12 mouse cellular contexts compared by ENCODE assay signal in the genomic region with DNA sequence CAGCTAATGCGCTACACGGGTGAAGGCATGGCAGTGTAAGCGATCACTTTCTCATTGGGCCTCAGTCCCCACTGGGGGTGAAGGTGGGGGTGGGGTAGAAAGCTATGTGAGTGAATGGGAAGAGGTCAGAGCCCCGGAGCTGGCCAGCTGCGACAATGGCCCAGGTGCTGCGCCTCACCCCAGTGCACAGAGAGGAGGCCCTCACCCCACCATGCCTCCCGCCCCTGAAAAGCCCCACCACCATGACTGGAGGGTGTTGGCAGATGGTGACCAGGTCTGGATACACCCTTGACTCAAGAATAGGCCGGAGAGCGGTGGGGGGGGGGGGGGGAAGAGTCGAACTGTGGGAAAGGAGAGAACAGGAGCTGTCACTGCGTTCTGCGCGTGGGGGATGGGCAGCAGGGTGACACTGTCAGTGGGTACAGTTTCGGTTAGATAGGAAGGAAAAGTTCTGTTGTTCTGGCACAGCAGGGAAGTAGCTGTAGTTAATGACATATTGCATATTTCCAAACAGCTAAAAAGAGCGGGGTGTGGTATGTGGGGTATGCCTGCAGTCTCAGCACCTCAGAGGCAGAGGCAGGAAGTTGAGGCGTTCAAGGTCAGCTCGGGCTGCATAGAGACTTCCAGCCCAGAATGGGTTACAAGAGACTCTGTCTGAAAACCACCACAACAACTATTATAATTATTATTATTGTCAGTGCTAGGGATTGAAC. TPM values are rescaled to one million over a fixed set of nuclear protein-coding genes. Genes with fewer than 3 reads are reported as not detected.
DNase-seq lines count a peak whose midpoint lies in the region; ATAC-seq and TF ChIP-seq lines count a peak whose summit lies in the region.
"Had no signal": no experiment of that assay in that cellular context is flagged by ENCODE, and none has a peak within 500 bp of the region (broad histone marks: within the 10 kb centered on the region; RNA-seq: fewer than 3 reads in every experiment).

No protein-coding gene starts in this region.

- H3K27me3 ChIP-seq in heart, embryonic 15.5 days, result peaks cover 2% of the 10 kb centered on the region; the same call in 1 of the 2 replicates
- no peaks in the 10 kb centered on the region for H3K27me3 ChIP-seq in heart, adult 2 months (ENCODE audit: control insufficient read depth, insufficient read depth, low read length)
- 0 out of 2 replicates have a peak, but pooled peaks cover 3% of the 10 kb centered on the region for H3K27me3 ChIP-seq in lung, postnatal 0 days (replicated peaks; ENCODE audit: insufficient read depth, low read length)
- no peaks in the 10 kb centered on the region for H3K27me3 ChIP-seq in CH12.LX (replicated peaks)
- H3K27me3 ChIP-seq: forebrain, embryonic 15.5 days; midbrain, embryonic 12.5 days had no signal

- no peak for DNase-seq in heart, adult 2 months
- DNase-seq in lung, postnatal 0 days (ENCODE audit: low spot score), result peak; percentile 30
- DNase-seq in lung, postnatal 4 days, result no peak
- DNase-seq in CH12.LX (ENCODE audit: extremely low read depth), result peak; percentile 84
- no peak for DNase-seq in cerebellum, postnatal 14 days
- no peak for DNase-seq in thymus, postnatal 10 days (ENCODE audit: low spot score in 2 of 2)
- DNase-seq: heart, postnatal 10 days; retina, postnatal 1 day had no signal

- in situ Hi-C loops in CH12.LX (cut with MboI; ENCODE audit: low pct_ligation_motif_present, low pct_unique_long_range_greater_than_20kb, low sequenced_read_pairs), result no loop called here

- H3K9ac ChIP-seq in heart, embryonic 15.5 days, result no peak overlapping the region; the same call in 1 of the 2 replicates
- H3K9ac ChIP-seq in heart, adult 2 months (ENCODE audit: low read depth, low read length), result no peak overlapping the region
- H3K9ac ChIP-seq in lung, postnatal 0 days (replicated peaks; ENCODE audit: low read depth), result no peak overlapping the region
- H3K9ac ChIP-seq in CH12.LX (ENCODE audit: insufficient read depth, low read depth), result peak overlapping the region; percentile 36; the same call in 1 of the 2 replicates
- H3K9ac ChIP-seq: forebrain, embryonic 15.5 days; midbrain, embryonic 12.5 days had no signal

- TF ChIP-seq POLR2A in heart, adult 2 months (IDR thresholded peaks at IDR 0.05; ENCODE audit: insufficient read depth, low read depth, low read length), result no peak
- TF ChIP-seq POLR2A in CH12.LX (IDR thresholded peaks at IDR 0.05; ENCODE audit: low read depth, low read length), result no peak

- peak; percentile 65 for ATAC-seq in heart, embryonic 15.5 days (replicated peaks; ENCODE audit: insufficient number of reproducible peaks, insufficient read depth, low FRiP score, low read depth)
- ATAC-seq in lung, postnatal 0 days, result 0 out of 2 replicates have a peak, but pooled peaks have one; percentile 14

- no peak for TF ChIP-seq EP300 in heart, adult 2 months (IDR thresholded peaks at IDR 0.05; ENCODE audit: insufficient read depth, low read depth, low read length)
- no peak for TF ChIP-seq EP300 in lung, postnatal 0 days (IDR thresholded peaks at IDR 0.05)
- peak; percentile 82 for TF ChIP-seq EP300 in CH12.LX (IDR thresholded peaks at IDR 0.05; ENCODE audit: low read length)

- WGBS in heart, embryonic 15.5 days, result 24% methylated on average over 16 of the region's 17 CpGs
- WGBS in heart, adult 2 months, result 31% methylated on average over 16 of the region's 17 CpGs
- WGBS in lung, postnatal 0 days, result 40% methylated on average over 15 of the region's 17 CpGs
- 22% methylated on average over 13 of the region's 17 CpGs for WGBS in macrophage (ENCODE audit: missing documents)

- peak overlapping the region; percentile 25 for H3K4me2 ChIP-seq in heart, embryonic 15.5 days
- H3K4me2 ChIP-seq in lung, postnatal 0 days (replicated peaks; ENCODE audit: low read depth, low read length), result no peak overlapping the region
- H3K4me2 ChIP-seq in CH12.LX (ENCODE audit: insufficient read depth, low read depth, poor library complexity, severe bottlenecking), result peak overlapping the region; percentile 45
- H3K4me2 ChIP-seq: forebrain, embryonic 15.5 days; midbrain, embryonic 12.5 days had no signal

- no peak overlapping the region for H3K27ac ChIP-seq in heart, embryonic 15.5 days
- H3K27ac ChIP-seq in heart, adult 2 months, result no peak overlapping the region
- H3K27ac ChIP-seq in lung, postnatal 0 days (ENCODE audit: low read length), result no peak overlapping the region
- peak overlapping the region; percentile 87 for H3K27ac ChIP-seq in CH12.LX (ENCODE audit: insufficient read depth, low read depth)
- H3K27ac ChIP-seq in macrophage, result peak overlapping the region; percentile 52

- H3K36me3 ChIP-seq in heart, embryonic 15.5 days, result no peaks in the 10 kb centered on the region
- no peaks in the 10 kb centered on the region for H3K36me3 ChIP-seq in heart, adult 2 months (ENCODE audit: control insufficient read depth, insufficient read depth, low read length)
- H3K36me3 ChIP-seq in lung, postnatal 0 days (ENCODE audit: insufficient read depth, low read length), result no peaks in the 10 kb centered on the region
- H3K36me3 ChIP-seq in CH12.LX (replicated peaks in 1 of 2; ENCODE audit: control insufficient read depth in 1 of 2, insufficient read depth in 1 of 2, low read length in 1 of 2) (peaks cover 58 to 79% of the 10 kb centered on the region in 2 experiments), macrophage (ENCODE audit: inconsistent target) (peaks cover 25% of the 10 kb centered on the region; the same call in 1 of the 2 replicates)
- H3K36me3 ChIP-seq: forebrain, embryonic 15.5 days; midbrain, embryonic 12.5 days had no signal

- no peak; the same call in 1 of the 2 replicates for TF ChIP-seq RAD21 in CH12.LX (IDR thresholded peaks at IDR 0.05; ENCODE audit: low read depth, low read length)

- dilution Hi-C loops in CH12.LX (cut with MboI; ENCODE audit: extremely low pct_ligation_motif_present, extremely low pct_unique_long_range_greater_than_20kb, low sequenced_read_pairs), result no loop called here

- H3K79me2 ChIP-seq in heart, adult 2 months (replicated peaks; ENCODE audit: control insufficient read depth, insufficient read depth, low read length), result no peaks in the 10 kb centered on the region
- peaks cover 12% of the 10 kb centered on the region for H3K79me2 ChIP-seq in CH12.LX (replicated peaks; ENCODE audit: control insufficient read depth, extremely low read depth, insufficient read depth, poor library complexity, severe bottlenecking)
- H3K79me2 ChIP-seq in macrophage (ENCODE audit: inconsistent target), result no peaks in the 10 kb centered on the region

- no peaks in the 10 kb centered on the region for H3K9me3 ChIP-seq in heart, embryonic 15.5 days (replicated peaks)
- H3K9me3 ChIP-seq in lung, postnatal 0 days (ENCODE audit: low read length), result no peaks in the 10 kb centered on the region
- peaks cover 2% of the 10 kb centered on the region for H3K9me3 ChIP-seq in CH12.LX (replicated peaks; ENCODE audit: low read length)
- H3K9me3 ChIP-seq: forebrain, embryonic 15.5 days; midbrain, embryonic 12.5 days had no signal

- no peak overlapping the region for H3K4me3 ChIP-seq in heart, embryonic 15.5 days
- no peak overlapping the region for H3K4me3 ChIP-seq in heart, adult 2 months
- no peak overlapping the region for H3K4me3 ChIP-seq in lung, postnatal 0 days (ENCODE audit: low read depth, low read length)
- H3K4me3 ChIP-seq in CH12.LX (replicated peaks in 1 of 3; ENCODE audit: low read depth in 2 of 3, low read length in 2 of 3, poor library complexity in 1 of 3), result no peak overlapping the region
- H3K4me3 ChIP-seq in macrophage (ENCODE audit: inconsistent target), result no peak overlapping the region
- H3K4me3 ChIP-seq: forebrain, embryonic 15.5 days; midbrain, embryonic 12.5 days had no signal

- peaks cover 15% of the 10 kb centered on the region for H3K4me1 ChIP-seq in heart, embryonic 15.5 days (replicated peaks)
- H3K4me1 ChIP-seq in heart, adult 2 months (ENCODE audit: control insufficient read depth, insufficient read depth, low read length), result no peaks in the 10 kb centered on the region
- H3K4me1 ChIP-seq in lung, postnatal 0 days (ENCODE audit: insufficient read depth, low read depth, low read length), result no peaks in the 10 kb centered on the region
- peaks cover 33 to 59% of the 10 kb centered on the region in 2 experiments for H3K4me1 ChIP-seq in CH12.LX (ENCODE audit: control insufficient read depth in 1 of 2, insufficient read depth in 2 of 2)

- no peak for TF ChIP-seq CTCF in heart, adult 2 months (IDR thresholded peaks at IDR 0.05)
- TF ChIP-seq CTCF in lung, postnatal 0 days (IDR thresholded peaks at IDR 0.05), result no peak
- no peak for TF ChIP-seq CTCF in CH12.LX (conservative IDR thresholded peaks at IDR 0.05 in 1 of 2, IDR thresholded peaks at IDR 0.05 in 1 of 2; ENCODE audit: low read depth in 2 of 2, low read length in 2 of 2)

- intact Hi-C loops in heart, adult 2 months (cut with DNase I), result loop anchor here (2.0 to 10.0 kb wide), 2 partner anchors 80 to 228 kb away; no protein-coding TSS in a partner anchor

RNA-seq across cellular contexts. Expression of gene Zfp574, which starts 34.6 kb away (rescaled TPM):
- 15.4 and 23.0 TPM in 2 replicates for polyA plus RNA-seq in heart, embryonic 15.5 days (2015; fragmentation: Nextera tagmentation; extraction: Ambion mirVana)
- total RNA-seq in heart, adult 2 months (2021), result 10 to 100 TPM in 1 of 2 experiments, 1 to 10 TPM in 1; 9.2 to 10.3 TPM
- 11.8 and 12.6 TPM in 2 replicates for polyA plus RNA-seq in heart, adult 2 months (2012; rRNA removed)
- polyA plus RNA-seq in lung, postnatal 0 days (2015; fragmentation: Nextera tagmentation; extraction: Ambion mirVana), result 19.8 and 20.1 TPM in 2 replicates
- 11.2 and 11.8 TPM in 2 replicates for total RNA-seq in CH12.LX (2012; rRNA removed)
- total RNA-seq in CH12.LX (2014; rRNA removed), result 2.8 and 3.4 TPM in 2 replicates
- 11.9 and 13.3 TPM in 2 replicates for polyA plus RNA-seq in CH12.LX (2012; ENCODE audit: insufficient read length, low read depth)
- total RNA-seq in macrophage (2018; cell fraction: chromatin; rRNA removed), result 10 to 100 TPM in 1 of 26 experiments, 1 to 10 TPM in 25; 2.2 to 10.0 (median 6.0) TPM
- 10 to 100 TPM in 5 of 26 experiments, 1 to 10 TPM in 21; 3.3 to 10.7 (median 7.5) TPM for total RNA-seq in macrophage (2018; cell fraction: cytosol; rRNA removed)
- total RNA-seq in macrophage (2018; cell fraction: nucleus; rRNA removed), result 10 to 100 TPM in 8 of 26 experiments, 1 to 10 TPM in 18; 3.8 to 12.7 (median 6.8) TPM
- polyA plus RNA-seq in macrophage (2018), result 5.7 to 7.6 TPM (median 6.5 TPM) in 3 replicates

RNA-seq across cellular contexts. Expression of gene Grik5, which starts 34.8 kb away (rescaled TPM):
- polyA plus RNA-seq in heart, embryonic 15.5 days (2015; fragmentation: Nextera tagmentation; extraction: Ambion mirVana), result 2.4 and 4.4 TPM in 2 replicates
- 1 to 10 TPM; 4.5 to 4.6 TPM for total RNA-seq in heart, adult 2 months (2021)
- 10.3 and 12.1 TPM in 2 replicates for polyA plus RNA-seq in heart, adult 2 months (2012; rRNA removed)
- polyA plus RNA-seq in lung, postnatal 0 days (2015; fragmentation: Nextera tagmentation; extraction: Ambion mirVana), result 1.9 and 2.9 TPM in 2 replicates
- total RNA-seq in CH12.LX (2012; rRNA removed) (0.88 and 2.1 TPM in 2 replicates), CH12.LX (2014; rRNA removed) (0.80 and 1.0 TPM in 2 replicates)
- polyA plus RNA-seq in CH12.LX (2012; ENCODE audit: insufficient read length, low read depth) (1.5 and 2.0 TPM in 2 replicates), macrophage (2018) (0.22 to 0.47 TPM (median 0.26 TPM) in 3 replicates)
- 10 to 100 TPM in 2 of 26 experiments, 1 to 10 TPM in 24; 4.0 to 11.9 (median 6.7) TPM for total RNA-seq in macrophage (2018; cell fraction: chromatin; rRNA removed)
- under 1 TPM in 25 of 26 experiments, not detected in 1; 0.07 to 0.39 (median 0.15) TPM for total RNA-seq in macrophage (2018; cell fraction: cytosol; rRNA removed)
- total RNA-seq in macrophage (2018; cell fraction: nucleus; rRNA removed), result 1 to 10 TPM in 25 of 26 experiments, under 1 TPM in 1; 0.97 to 7.7 (median 3.3) TPM

Comparison
In these comparisons a context has a peak if more than half of its experiments do, and no peak if none do; other contexts are left out.
1. DNase-seq: peak in lung, postnatal 0 days (single experiment) and CH12.LX (single experiment); none in heart, adult 2 months (0 of 2), lung, postnatal 4 days (0 of 2), cerebellum, postnatal 14 days (0 of 2) and thymus, postnatal 10 days (0 of 2).
2. H3K27ac ChIP-seq: peak in CH12.LX (single experiment) and macrophage (single experiment); none in heart, embryonic 15.5 days (single experiment), heart, adult 2 months (single experiment) and lung, postnatal 0 days (single experiment).